In genomic region chr3:51810731-51811130, GRCm38 (mm10) we compare ENCODE assay signal across 20 mouse cellular contexts.
DNase-seq lines count a peak whose midpoint lies in the region; ATAC-seq and TF ChIP-seq lines count a peak whose summit lies in the region.
"Had no signal": no experiment of that assay in that cellular context is flagged by ENCODE, and none has a peak within 500 bp of the region (broad histone marks: within the 10 kb centered on the region; RNA-seq: fewer than 3 reads in every experiment).

No protein-coding gene starts in this region.

- no peak overlapping the region for H3K9ac ChIP-seq in liver, adult 2 months (ENCODE audit: low read depth, low read length)
- H3K9ac ChIP-seq in liver, embryonic 11.5 days (ENCODE audit: low read depth, low read length), result no peak overlapping the region
- no peak overlapping the region for H3K9ac ChIP-seq in intestine, embryonic 15.5 days
- no peak overlapping the region for H3K9ac ChIP-seq in midbrain, embryonic 14.5 days (replicated peaks; ENCODE audit: low read length)
- H3K9ac ChIP-seq: heart, embryonic 15.5 days; kidney, embryonic 15.5 days; limb, embryonic 12.5 days; lung, embryonic 14.5 days had no signal

- no peaks in the 10 kb centered on the region for H3K27me3 ChIP-seq in liver, adult 2 months (ENCODE audit: control insufficient read depth, insufficient read depth, low read length)
- H3K27me3 ChIP-seq in liver, embryonic 11.5 days (replicated peaks; ENCODE audit: control insufficient read depth, insufficient read depth, low read length), result no peaks in the 10 kb centered on the region
- no peaks in the 10 kb centered on the region for H3K27me3 ChIP-seq in intestine, embryonic 15.5 days (replicated peaks)
- H3K27me3 ChIP-seq in midbrain, embryonic 14.5 days (ENCODE audit: control insufficient read depth, insufficient read depth, low read length), result no peaks in the 10 kb centered on the region
- H3K27me3 ChIP-seq: heart, embryonic 15.5 days; kidney, embryonic 15.5 days; limb, embryonic 12.5 days had no signal

- peak; percentile 40 for DNase-seq in embryo, embryonic 10 days (ENCODE audit: low spot score)
- DNase-seq in embryo, embryonic 10.5 days (ENCODE audit: low spot score), result no peak
- peak; percentile 75 for DNase-seq in liver, adult 2 months (ENCODE audit: extremely low read depth, low read depth, low spot score)
- DNase-seq in liver, embryonic 11.5 days (ENCODE audit: low spot score), result no peak
- no peak for DNase-seq in midbrain, embryonic 14.5 days
- DNase-seq in spleen, postnatal 14 days (ENCODE audit: low spot score in 2 of 2), result no peak
- no peak for DNase-seq in lung, postnatal 14 days
- DNase-seq: adrenal gland, adult 2 months; cerebellum, adult 9-10 months; gastrocnemius, postnatal 10 days; heart, adult 18-20 months; heart, postnatal 4 days; lung, embryonic 14.5 days; right cerebral cortex, adult 18-20 months; thymus, postnatal 25 days had no signal

- WGBS in liver, adult 2 months, result 31% methylated on average over 7 of the region's 7 CpGs
- 79% methylated on average over 7 of the region's 7 CpGs for WGBS in liver, embryonic 11.5 days
- 71% methylated on average over 7 of the region's 7 CpGs for WGBS in intestine, embryonic 15.5 days
- WGBS in midbrain, embryonic 14.5 days, result 59% methylated on average over 7 of the region's 7 CpGs

- no peaks in the 10 kb centered on the region for H3K9me3 ChIP-seq in liver, embryonic 11.5 days (ENCODE audit: control insufficient read depth, low read length)
- H3K9me3 ChIP-seq in intestine, embryonic 15.5 days, result no peaks in the 10 kb centered on the region
- no peaks in the 10 kb centered on the region for H3K9me3 ChIP-seq in midbrain, embryonic 14.5 days (ENCODE audit: control insufficient read depth, low read length)
- H3K9me3 ChIP-seq: heart, embryonic 15.5 days; kidney, embryonic 15.5 days; limb, embryonic 12.5 days had no signal

- no peak overlapping the region for H3K4me3 ChIP-seq in liver, adult 2 months (ENCODE audit: insufficient read depth, low read depth, low read length)
- no peak overlapping the region for H3K4me3 ChIP-seq in liver, embryonic 11.5 days (ENCODE audit: low read depth, low read length)
- no peak overlapping the region for H3K4me3 ChIP-seq in intestine, embryonic 15.5 days (replicated peaks)
- H3K4me3 ChIP-seq in midbrain, embryonic 14.5 days (replicated peaks; ENCODE audit: low read depth, low read length), result no peak overlapping the region
- H3K4me3 ChIP-seq: heart, embryonic 15.5 days; kidney, embryonic 15.5 days; limb, embryonic 12.5 days had no signal

- no peak for TF ChIP-seq POLR2A in liver, adult 2 months (IDR thresholded peaks at IDR 0.05; ENCODE audit: extremely low read depth, insufficient read depth, low read length)

- no peak for TF ChIP-seq CTCF in liver, adult 2 months (IDR thresholded peaks at IDR 0.05; ENCODE audit: low read depth, low read length)

- no peaks in the 10 kb centered on the region for H3K36me3 ChIP-seq in liver, adult 2 months (ENCODE audit: control insufficient read depth, insufficient read depth, low read length)
- H3K36me3 ChIP-seq in liver, embryonic 11.5 days (ENCODE audit: control insufficient read depth, insufficient read depth, low read length), result no peaks in the 10 kb centered on the region
- H3K36me3 ChIP-seq in intestine, embryonic 15.5 days, result no peaks in the 10 kb centered on the region
- no peaks in the 10 kb centered on the region for H3K36me3 ChIP-seq in midbrain, embryonic 14.5 days (ENCODE audit: control insufficient read depth, insufficient read depth, low read length)
- H3K36me3 ChIP-seq: heart, embryonic 15.5 days; kidney, embryonic 15.5 days; limb, embryonic 12.5 days had no signal

- ATAC-seq in liver, embryonic 11.5 days (replicated peaks; ENCODE audit: low FRiP score), result no peak
- ATAC-seq in intestine, embryonic 15.5 days, result peak; percentile 59
- no peak for ATAC-seq in midbrain, embryonic 14.5 days (ENCODE audit: low FRiP score, low TSS enrichment)

- H3K4me1 ChIP-seq in liver, adult 2 months (ENCODE audit: control insufficient read depth, insufficient read depth, low read length), result peaks cover 6% of the 10 kb centered on the region
- peaks cover 22% of the 10 kb centered on the region for H3K4me1 ChIP-seq in liver, embryonic 11.5 days (replicated peaks; ENCODE audit: control insufficient read depth, insufficient read depth, low read length)
- no peaks in the 10 kb centered on the region for H3K4me1 ChIP-seq in intestine, embryonic 15.5 days (replicated peaks)
- H3K4me1 ChIP-seq in midbrain, embryonic 14.5 days (ENCODE audit: control insufficient read depth, insufficient read depth, low read length), result peaks cover 38% of the 10 kb centered on the region
- H3K4me1 ChIP-seq: heart, embryonic 15.5 days had no signal

- H3K4me2 ChIP-seq in liver, embryonic 11.5 days, result no peak overlapping the region
- H3K4me2 ChIP-seq in intestine, embryonic 15.5 days (replicated peaks), result no peak overlapping the region
- no peak overlapping the region for H3K4me2 ChIP-seq in midbrain, embryonic 14.5 days (ENCODE audit: low read length)
- H3K4me2 ChIP-seq: heart, embryonic 15.5 days; kidney, embryonic 15.5 days; limb, embryonic 12.5 days; lung, embryonic 14.5 days had no signal

- no peaks in the 10 kb centered on the region for H3K79me2 ChIP-seq in liver, adult 2 months (ENCODE audit: control insufficient read depth, insufficient read depth, low read length)

- H3K27ac ChIP-seq in liver, adult 2 months (replicated peaks; ENCODE audit: insufficient read depth, low read depth, low read length), result no peak overlapping the region
- no peak overlapping the region for H3K27ac ChIP-seq in liver, embryonic 11.5 days (ENCODE audit: low read depth, low read length)
- H3K27ac ChIP-seq in intestine, embryonic 15.5 days, result no peak overlapping the region
- 0 out of 2 replicates have a peak overlapping the region, but pooled peaks have one; percentile 14 for H3K27ac ChIP-seq in midbrain, embryonic 14.5 days (replicated peaks; ENCODE audit: low read depth, low read length)
- H3K27ac ChIP-seq: heart, embryonic 15.5 days; limb, embryonic 12.5 days; macrophage had no signal

Comparison
In these comparisons a context has a peak if more than half of its experiments do, and no peak if none do; other contexts are left out.
1. DNase-seq: peak in embryo, embryonic 10 days (single experiment) and liver, adult 2 months (single experiment); none in embryo, embryonic 10.5 days (single experiment), liver, embryonic 11.5 days (single experiment), midbrain, embryonic 14.5 days (single experiment), spleen, postnatal 14 days (0 of 2) and lung, postnatal 14 days (single experiment).